Mouse (Mus musculus): ENCODE measurements around the gene Mad1l1. TPM values are rescaled to one million over a fixed set of nuclear protein-coding genes. Genes with fewer than 3 reads are reported as not detected.

Gene Mad1l1
- total and polyA plus RNA-seq, 3 experiments: 40.5 to 65.2 TPM; not detected in 1

DNA sequence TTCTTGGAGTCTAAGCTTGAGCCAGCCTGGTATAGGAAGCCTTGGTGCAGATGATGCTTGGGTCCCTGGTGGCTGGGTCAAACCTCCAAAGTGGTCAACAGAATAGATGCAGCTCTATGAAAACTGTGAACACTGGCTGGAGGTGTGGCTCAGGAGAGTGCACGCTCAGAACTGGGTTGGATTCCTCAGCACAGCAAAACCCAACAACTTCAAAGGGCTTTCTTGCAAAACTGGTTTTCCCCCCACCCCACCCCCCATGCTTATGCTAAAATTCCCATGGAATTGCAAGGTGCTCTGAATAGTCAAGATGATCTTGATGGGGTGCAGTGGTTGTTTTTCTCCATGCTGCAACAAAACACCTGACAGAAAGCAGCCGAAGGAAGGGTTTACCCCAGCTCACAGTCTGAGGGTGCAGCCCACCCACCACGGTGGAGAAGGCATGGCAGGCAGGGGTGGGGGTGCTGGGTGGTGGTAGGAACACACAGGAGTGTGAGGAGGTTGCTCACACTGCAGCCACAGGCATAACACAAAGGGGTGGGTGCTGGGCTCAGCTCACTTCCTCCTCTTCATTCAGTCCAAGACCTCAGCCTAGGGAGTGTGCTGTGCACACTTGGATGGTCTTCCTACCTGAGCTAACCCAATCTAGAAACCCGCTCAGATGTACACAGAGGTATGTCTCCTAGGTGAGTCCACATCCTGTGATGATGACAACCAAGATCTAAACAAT, 197.5 kb downstream of the Mad1l1 start:
- no peaks in the 10 kb centered on the region for H3K27me3 ChIP-seq (ENCODE audit: control insufficient read depth in 1 of 2, insufficient read depth in 2 of 2, low read length in 2 of 2)
- no peaks in the 10 kb centered on the region for H3K79me2 ChIP-seq (ENCODE audit: control insufficient read depth, insufficient read depth, low read length, poor library complexity)
- H3K27ac ChIP-seq (ENCODE audit: control insufficient read depth, low read depth, low read length): no peak overlapping the region
- peaks cover 0 to 2% of the 10 kb centered on the region in 2 experiments; a peak in 2 of 4 replicates for H3K36me3 ChIP-seq (ENCODE audit: control insufficient read depth in 1 of 2, insufficient read depth in 2 of 2, low read length in 2 of 2)
- DNase-seq (ENCODE audit: low read depth, low spot score): no peak
- H3K9me3 ChIP-seq (replicated peaks; ENCODE audit: insufficient read depth, low read length): no peaks in the 10 kb centered on the region
- no peak overlapping the region for H3K9ac ChIP-seq (ENCODE audit: control insufficient read depth, low read depth, low read length, poor library complexity, severe bottlenecking)
- TF ChIP-seq USF1 (IDR thresholded peaks at IDR 0.05; ENCODE audit: low read depth, low read length) (no peak), SMC3 (IDR thresholded peaks at IDR 0.05; ENCODE audit: low read depth, low read length) (no peak), SIN3A (IDR thresholded peaks at IDR 0.05; ENCODE audit: low read length) (no peak), MYC (IDR thresholded peaks at IDR 0.05; ENCODE audit: low read depth, low read length) (no peak), MAFK (IDR thresholded peaks at IDR 0.05; ENCODE audit: borderline replicate concordance, low read depth, low read length) (no peak), MAX (IDR thresholded peaks at IDR 0.05; ENCODE audit: low read length) (no peak), RCOR1 (IDR thresholded peaks at IDR 0.05; ENCODE audit: low read depth, low read length) (no peak), RAD21 (IDR thresholded peaks at IDR 0.05; ENCODE audit: low read depth, low read length) (no peak), NRF1 (IDR thresholded peaks at IDR 0.05; ENCODE audit: insufficient read depth, low read depth, low read length, poor library complexity, severe bottlenecking) (no peak), ELF1 (IDR thresholded peaks at IDR 0.05; ENCODE audit: low read depth, low read length) (no peak), GABPA (IDR thresholded peaks at IDR 0.05; ENCODE audit: low read depth, low read length) (no peak), POLR2A (IDR thresholded peaks at IDR 0.05; ENCODE audit: control insufficient read depth in 1 of 2, insufficient read depth in 1 of 2, low read depth in 1 of 2, low read length in 2 of 2, poor library complexity in 1 of 2) (no peak), TCF12 (IDR thresholded peaks at IDR 0.05; ENCODE audit: low read depth, low read length) (no peak), POLR2AphosphoS5 (IDR thresholded peaks at IDR 0.05; ENCODE audit: borderline replicate concordance, low read depth, low read length) (no peak), E2F4 (IDR thresholded peaks at IDR 0.05; ENCODE audit: borderline replicate concordance, low read depth, low read length) (no peak), BHLHE40 (IDR thresholded peaks at IDR 0.05; ENCODE audit: borderline replicate concordance, low read depth, low read length) (no peak), CHD2 (IDR thresholded peaks at IDR 0.05; ENCODE audit: low read length) (no peak), POLR2AphosphoS2 (IDR thresholded peaks at IDR 0.05; ENCODE audit: low read length) (no peak)
- H3K4me3 ChIP-seq (ENCODE audit: control insufficient read depth in 1 of 2, insufficient read depth in 1 of 2, low read depth in 2 of 2, low read length in 2 of 2): no peak overlapping the region
- no peaks in the 10 kb centered on the region for H3K4me1 ChIP-seq (ENCODE audit: control insufficient read depth in 1 of 2, insufficient read depth in 2 of 2, low read length in 2 of 2)

DNA sequence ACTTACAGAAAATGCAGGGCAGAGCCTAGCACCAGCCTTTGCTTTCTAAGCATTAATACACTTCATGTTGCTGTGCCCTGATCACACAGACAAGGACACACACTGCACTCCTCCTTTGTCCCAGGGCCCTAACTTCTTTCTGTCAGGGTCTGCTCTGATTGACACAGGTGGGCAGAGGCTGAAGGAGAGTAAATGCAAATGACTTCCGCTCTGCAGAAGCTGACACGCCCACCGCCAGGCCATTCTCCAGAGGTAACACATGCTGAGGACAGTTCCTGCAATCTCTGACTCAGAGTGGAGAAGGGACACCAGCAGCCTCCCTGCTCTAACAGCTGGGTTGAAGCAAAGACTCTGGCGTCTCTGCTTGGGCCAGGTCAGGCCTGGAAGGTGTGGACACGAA, 198.2 kb downstream of the Mad1l1 start:
- Histone ChIP-seq H3K79me2 (ENCODE audit: control insufficient read depth, insufficient read depth, low read length, poor library complexity) (no peaks in the 10 kb centered on the region), H3K27me3 (ENCODE audit: control insufficient read depth in 1 of 2, insufficient read depth in 2 of 2, low read length in 2 of 2) (no peaks in the 10 kb centered on the region), H3K4me1 (ENCODE audit: control insufficient read depth in 1 of 2, insufficient read depth in 2 of 2, low read length in 2 of 2) (no peaks in the 10 kb centered on the region), H3K27ac (ENCODE audit: control insufficient read depth, low read depth, low read length) (no peak overlapping the region), H3K4me3 (ENCODE audit: control insufficient read depth in 1 of 2, insufficient read depth in 1 of 2, low read depth in 2 of 2, low read length in 2 of 2) (no peak overlapping the region), H3K9ac (ENCODE audit: control insufficient read depth, low read depth, low read length, poor library complexity, severe bottlenecking) (no peak overlapping the region), H3K9me3 (replicated peaks; ENCODE audit: insufficient read depth, low read length) (no peaks in the 10 kb centered on the region), H3K36me3 (ENCODE audit: control insufficient read depth in 1 of 2, insufficient read depth in 2 of 2, low read length in 2 of 2) (peaks cover 0 to 4% of the 10 kb centered on the region in 2 experiments; a peak in 2 of 4 replicates)
- no peak for TF ChIP-seq GATA1 (IDR thresholded peaks at IDR 0.05; ENCODE audit: low read depth, low read length)
- TF ChIP-seq RAD21 (IDR thresholded peaks at IDR 0.05; ENCODE audit: low read depth, low read length): no peak
- TF ChIP-seq MEF2A (IDR thresholded peaks at IDR 0.05; ENCODE audit: extremely low read depth, insufficient replicate concordance, low read depth, low read length, poor library complexity, severe bottlenecking): no peak
- TF ChIP-seq CHD1 (IDR thresholded peaks at IDR 0.05; ENCODE audit: low read depth, low read length): no peak
- TF ChIP-seq MAZ (IDR thresholded peaks at IDR 0.05; ENCODE audit: low read depth, low read length): no peak
- TF ChIP-seq RCOR1 (IDR thresholded peaks at IDR 0.05; ENCODE audit: low read depth, low read length): no peak
- TF ChIP-seq MAX (IDR thresholded peaks at IDR 0.05; ENCODE audit: low read length): no peak
- no peak for TF ChIP-seq USF1 (IDR thresholded peaks at IDR 0.05; ENCODE audit: low read depth, low read length)
- no peak for TF ChIP-seq UBTF (IDR thresholded peaks at IDR 0.05; ENCODE audit: borderline replicate concordance, insufficient read depth, low read depth, low read length)
- TF ChIP-seq TCF12 (IDR thresholded peaks at IDR 0.05; ENCODE audit: low read depth, low read length): no peak
- TF ChIP-seq MYB (IDR thresholded peaks at IDR 0.05; ENCODE audit: low read depth, low read length): no peak
- TF ChIP-seq MXI1 (IDR thresholded peaks at IDR 0.05; ENCODE audit: low read depth, low read length): no peak
- TF ChIP-seq MAFK (IDR thresholded peaks at IDR 0.05; ENCODE audit: borderline replicate concordance, low read depth, low read length): no peak
- DNase-seq (ENCODE audit: low read depth, low spot score): no peak

Data from MEL (cell line).